Mouse (Mus musculus) MEL (cell line): Measurements from ENCODE around the gene Trpv4. TPM values are rescaled to one million over a fixed set of nuclear protein-coding genes. Genes with fewer than 3 reads are reported as not detected.

ENCODE experiments used
- DNase-seq: peaks from one replicate; pipeline ENCODE4 v3.0.0; 2011; ENCODE audit warnings: low read depth, low spot score
- H3K27ac ChIP-seq: 2 replicates; pipeline ENCODE4 v1.5.1; 2012; ENCODE audit warnings: low read depth, mild to moderate bottlenecking, control low read depth, low read length, moderate library complexity; ENCODE audit not compliant: control insufficient read depth
- H3K27me3 ChIP-seq, 2 experiments: fragments of 150-350 bp in 1 of 2; sonication (generic) in 1 of 2; 2 replicates each; pipeline ENCODE4 v1.6.1; 2012; ENCODE audit warnings: low read length in 2 of 2, mild to moderate bottlenecking in 2 of 2, improper control_type of control experiment in 1 of 2, moderate library complexity in 1 of 2; ENCODE audit not compliant: insufficient read depth in 2 of 2, control insufficient read depth in 1 of 2
- H3K36me3 ChIP-seq, 2 experiments: 2 replicates each; pipeline ENCODE4 v1.6.1; 2012 to 2014; ENCODE audit warnings: low read length in 2 of 2, improper control_type of control experiment in 1 of 2, inconsistent platforms in 1 of 2, mild to moderate bottlenecking in 1 of 2; ENCODE audit not compliant: insufficient read depth in 2 of 2, control insufficient read depth in 1 of 2
- H3K4me1 ChIP-seq, 2 experiments: fragments of 150-350 bp in 1 of 2; sonication (generic) in 1 of 2; 2 replicates each; pipeline ENCODE4 v1.6.1; 2012; ENCODE audit warnings: low read length in 2 of 2, improper control_type of control experiment in 1 of 2, mild to moderate bottlenecking in 1 of 2; ENCODE audit not compliant: insufficient read depth in 2 of 2, control insufficient read depth in 1 of 2
- H3K4me3 ChIP-seq, 2 experiments: fragments of 150-350 bp in 1 of 2; sonication (generic) in 1 of 2; 2 replicates each; pipeline ENCODE4 v1.5.1; 2012; ENCODE audit warnings: low read depth in 2 of 2, low read length in 2 of 2, mild to moderate bottlenecking in 2 of 2, moderate library complexity in 2 of 2, control low read depth in 1 of 2, improper control_type of control experiment in 1 of 2; ENCODE audit not compliant: control insufficient read depth in 1 of 2, insufficient read depth in 1 of 2
- H3K79me2 ChIP-seq: 2 replicates; pipeline ENCODE4 v1.6.1; 2012; ENCODE audit warnings: mild to moderate bottlenecking, low read length, moderate library complexity; ENCODE audit not compliant: control insufficient read depth, poor library complexity, insufficient read depth
- H3K9ac ChIP-seq: 2 replicates; pipeline ENCODE4 v1.6.1; 2012; ENCODE audit warnings: low read depth, mild to moderate bottlenecking, control low read depth, low read length, moderate library complexity; ENCODE audit not compliant: control insufficient read depth, poor library complexity, severe bottlenecking
- H3K9me3 ChIP-seq: fragments of 150-350 bp; sonication (generic); replicated peaks from 2 replicates; pipeline ENCODE4 v1.6.1; 2012; ENCODE audit warnings: mild to moderate bottlenecking, low read length, improper control_type of control experiment, moderate library complexity; ENCODE audit not compliant: insufficient read depth
- BHLHE40 ChIP-seq: IDR thresholded peaks from 2 replicates; pipeline ENCODE4 v1.6.1; 2012; ENCODE audit warnings: low read depth, mild to moderate bottlenecking, inconsistent platforms, low read length, improper control_type of control experiment, borderline replicate concordance
- CHD1 ChIP-seq: IDR thresholded peaks from 2 replicates; pipeline ENCODE4 v1.6.1; 2012; ENCODE audit warnings: low read depth, mild to moderate bottlenecking, inconsistent platforms, low read length, improper control_type of control experiment
- CHD2 ChIP-seq: IDR thresholded peaks from 2 replicates; pipeline ENCODE4 v1.6.1; 2011; ENCODE audit warnings: low read length, improper control_type of control experiment
- CTCF ChIP-seq, 3 experiments: IDR thresholded peaks in 2 of 3; conservative IDR thresholded peaks in 1 of 3; 2 replicates each; pipeline ENCODE4 v1.5.1; 2011 to 2012; ENCODE audit warnings: low read length in 3 of 3, low read depth in 2 of 3, mild to moderate bottlenecking in 2 of 3, improper control_type of control experiment in 1 of 3, inconsistent platforms in 1 of 3, mixed read lengths in 1 of 3, moderate library complexity in 1 of 3; ENCODE audit not compliant: control insufficient read depth in 1 of 3, insufficient read depth in 1 of 3, poor library complexity in 1 of 3, severe bottlenecking in 1 of 3
- E2F4 ChIP-seq: IDR thresholded peaks from 2 replicates; pipeline ENCODE4 v1.6.1; 2011; ENCODE audit warnings: low read depth, low read length, improper control_type of control experiment, borderline replicate concordance
- ELF1 ChIP-seq: IDR thresholded peaks from 2 replicates; pipeline ENCODE4 v1.6.1; 2014; ENCODE audit warnings: low read depth, mild to moderate bottlenecking, inconsistent platforms, low read length, improper control_type of control experiment, moderate library complexity
- EP300 ChIP-seq, 2 experiments: IDR thresholded peaks; 2 replicates each; pipeline ENCODE4 v1.6.1; 2011; ENCODE audit warnings: improper control_type of control experiment in 2 of 2, low read length in 2 of 2, low read depth in 1 of 2, mild to moderate bottlenecking in 1 of 2
- ETS1 ChIP-seq: IDR thresholded peaks from 2 replicates; pipeline ENCODE4 v1.6.1; 2012; ENCODE audit warnings: low read depth, mild to moderate bottlenecking, inconsistent platforms, low read length, improper control_type of control experiment, moderate library complexity
- GABPA ChIP-seq: IDR thresholded peaks from 2 replicates; pipeline ENCODE4 v1.6.1; 2012; ENCODE audit warnings: low read depth, mild to moderate bottlenecking, inconsistent platforms, low read length, improper control_type of control experiment, moderate library complexity
- HCFC1 ChIP-seq: IDR thresholded peaks from 2 replicates; pipeline ENCODE4 v1.6.1; 2012; ENCODE audit warnings: low read depth, mild to moderate bottlenecking, inconsistent platforms, low read length, improper control_type of control experiment, moderate library complexity
- JUND ChIP-seq: IDR thresholded peaks from 2 replicates; pipeline ENCODE4 v1.6.1; 2011; ENCODE audit warnings: low read depth, mild to moderate bottlenecking, improper control_type of control experiment, low read length
- KAT2A ChIP-seq: conservative IDR thresholded peaks from 2 replicates; pipeline ENCODE4 v1.6.1; 2012; ENCODE audit warnings: low read depth, low read length, improper control_type of control experiment, inconsistent platforms
- MAFK ChIP-seq: IDR thresholded peaks from 2 replicates; pipeline ENCODE4 v1.6.1; 2011; ENCODE audit warnings: low read depth, mild to moderate bottlenecking, low read length, improper control_type of control experiment, borderline replicate concordance
- MAX ChIP-seq: IDR thresholded peaks from 2 replicates; pipeline ENCODE4 v1.6.1; 2011; ENCODE audit warnings: low read length, improper control_type of control experiment
- MAZ ChIP-seq: IDR thresholded peaks from 2 replicates; pipeline ENCODE4 v1.6.1; 2012; ENCODE audit warnings: low read depth, mild to moderate bottlenecking, inconsistent platforms, low read length, improper control_type of control experiment
- MEF2A ChIP-seq: IDR thresholded peaks from 2 replicates; pipeline ENCODE4 v1.6.1; 2014; ENCODE audit warnings: low read depth, mild to moderate bottlenecking, inconsistent platforms, low read length, improper control_type of control experiment; ENCODE audit not compliant: poor library complexity, insufficient replicate concordance, severe bottlenecking; ENCODE audit errors: extremely low read depth
- MXI1 ChIP-seq: IDR thresholded peaks from 2 replicates; pipeline ENCODE4 v1.6.1; 2011; ENCODE audit warnings: mild to moderate bottlenecking, low read depth, low read length, improper control_type of control experiment
- MYB ChIP-seq: IDR thresholded peaks from 2 replicates; pipeline ENCODE4 v1.6.1; 2011; ENCODE audit warnings: mild to moderate bottlenecking, low read depth, low read length, improper control_type of control experiment
- NRF1 ChIP-seq: IDR thresholded peaks from 2 replicates; pipeline ENCODE4 v1.6.1; 2014; ENCODE audit warnings: low read depth, mild to moderate bottlenecking, inconsistent platforms, low read length, improper control_type of control experiment, moderate library complexity; ENCODE audit not compliant: poor library complexity, insufficient read depth, severe bottlenecking
- POLR2A ChIP-seq, 2 experiments: IDR thresholded peaks; 2 replicates each; pipeline ENCODE4 v1.6.1; 2011 to 2012; ENCODE audit warnings: low read length in 2 of 2, mild to moderate bottlenecking in 2 of 2, control low read depth in 1 of 2, improper control_type of control experiment in 1 of 2, low read depth in 1 of 2, moderate library complexity in 1 of 2; ENCODE audit not compliant: control insufficient read depth in 1 of 2, insufficient read depth in 1 of 2, poor library complexity in 1 of 2
- POLR2AphosphoS2 ChIP-seq: IDR thresholded peaks from 2 replicates; pipeline ENCODE4 v1.6.1; 2011; ENCODE audit warnings: low read length, improper control_type of control experiment
- POLR2AphosphoS5 ChIP-seq: IDR thresholded peaks from 2 replicates; pipeline ENCODE4 v1.6.1; 2012; ENCODE audit warnings: low read depth, borderline replicate concordance, mild to moderate bottlenecking, inconsistent platforms, low read length, moderate library complexity, mixed read lengths
- RAD21 ChIP-seq: IDR thresholded peaks from 2 replicates; pipeline ENCODE4 v1.6.1; 2011; ENCODE audit warnings: mild to moderate bottlenecking, low read depth, low read length, improper control_type of control experiment
- RCOR1 ChIP-seq: IDR thresholded peaks from 2 replicates; pipeline ENCODE4 v1.6.1; 2012; ENCODE audit warnings: low read depth, mild to moderate bottlenecking, inconsistent platforms, low read length, improper control_type of control experiment
- SIN3A ChIP-seq: IDR thresholded peaks from 2 replicates; pipeline ENCODE4 v1.6.1; 2012; ENCODE audit warnings: low read length, improper control_type of control experiment, inconsistent platforms
- SMC3 ChIP-seq: IDR thresholded peaks from 2 replicates; pipeline ENCODE4 v1.6.1; 2011; ENCODE audit warnings: low read depth, low read length, improper control_type of control experiment
- TAL1 ChIP-seq: IDR thresholded peaks from 2 replicates; pipeline ENCODE4 v1.6.1; 2012; ENCODE audit warnings: mild to moderate bottlenecking, inconsistent platforms, low read length, moderate library complexity, mixed read lengths
- TBP ChIP-seq: IDR thresholded peaks from 2 replicates; pipeline ENCODE4 v1.8.0; 2011; ENCODE audit warnings: low read depth, low read length, improper control_type of control experiment
- TCF12 ChIP-seq: IDR thresholded peaks from 2 replicates; pipeline ENCODE4 v1.6.1; 2014; ENCODE audit warnings: low read depth, mild to moderate bottlenecking, inconsistent platforms, low read length, improper control_type of control experiment, moderate library complexity
- UBTF ChIP-seq: IDR thresholded peaks from 2 replicates; pipeline ENCODE4 v1.6.1; 2012; ENCODE audit warnings: low read depth, mild to moderate bottlenecking, inconsistent platforms, low read length, improper control_type of control experiment, moderate library complexity, borderline replicate concordance; ENCODE audit not compliant: insufficient read depth
- USF1 ChIP-seq: IDR thresholded peaks from 2 replicates; pipeline ENCODE4 v1.6.1; 2014; ENCODE audit warnings: low read depth, mild to moderate bottlenecking, inconsistent platforms, low read length, improper control_type of control experiment, moderate library complexity
- USF2 ChIP-seq, 2 experiments: IDR thresholded peaks; 2 replicates each; pipeline ENCODE4 v1.6.1; 2011 to 2012; ENCODE audit warnings: improper control_type of control experiment in 2 of 2, low read length in 2 of 2, borderline replicate concordance in 1 of 2, inconsistent platforms in 1 of 2, low read depth in 1 of 2, mild to moderate bottlenecking in 1 of 2; ENCODE audit not compliant: insufficient read depth in 1 of 2
- ZC3H11A ChIP-seq: IDR thresholded peaks from 2 replicates; pipeline ENCODE4 v1.6.1; 2012; ENCODE audit warnings: low read depth, mild to moderate bottlenecking, inconsistent platforms, low read length, improper control_type of control experiment
- ZKSCAN1 ChIP-seq: IDR thresholded peaks from 2 replicates; pipeline ENCODE4 v1.6.1; 2012; ENCODE audit warnings: low read depth, mild to moderate bottlenecking, inconsistent platforms, low read length, improper control_type of control experiment, moderate library complexity
- ZMIZ1 ChIP-seq: IDR thresholded peaks from 2 replicates; pipeline ENCODE4 v1.6.1; 2012; ENCODE audit warnings: low read depth, mild to moderate bottlenecking, inconsistent platforms, low read length, improper control_type of control experiment, moderate library complexity
- ZNF384 ChIP-seq: IDR thresholded peaks from 2 replicates; pipeline ENCODE4 v1.6.1; 2012; ENCODE audit warnings: low read depth, mild to moderate bottlenecking, inconsistent platforms, low read length, improper control_type of control experiment
- polyA plus RNA-seq, 2 experiments: library from polyadenylated mRNA; stranded (reverse) in 1 of 2; unstranded in 1 of 2; fragments of >175 nt in 1 of 2; fragments of >200 nt in 1 of 2; gene quantifications; 2 replicates each; pipeline versions ENCODE4 v1.2.1 to v1.2.4; 2012; ENCODE audit warnings: low replicate concordance in 2 of 2, low read depth in 1 of 2; ENCODE audit not compliant: insufficient read length in 2 of 2, insufficient read depth in 1 of 2, missing spikeins in 1 of 2
- total RNA-seq: library from RNA; depleted of rRNA; stranded (reverse); fragments of 300-350 nt; gene quantifications from 2 replicates; pipeline ENCODE4 v1.2.3, GENCODE M21; 2012

Trpv4 gene
- total and polyA plus RNA-seq, 3 experiments, result 0.29 TPM; not detected in 2

- peaks cover 0 to 3% of the 10 kb centered on the region in 2 experiments; a peak in 2 of 4 replicates for H3K36me3 ChIP-seq
- peak overlapping the region; percentile 42 to 56 for H3K4me3 ChIP-seq
- H3K27me3 ChIP-seq, result no peaks in the 10 kb centered on the region
- no peaks in the 10 kb centered on the region for H3K9me3 ChIP-seq
- no peaks in the 10 kb centered on the region for H3K79me2 ChIP-seq
- DNase-seq, result peak; percentile 84
- peak overlapping the region; percentile 70 for H3K9ac ChIP-seq
- H3K27ac ChIP-seq, result peak overlapping the region; percentile 74
- H3K4me1 ChIP-seq, result peaks cover 0 to 8% of the 10 kb centered on the region in 2 experiments; a peak in 1 of 4 replicates
- TF ChIP-seq CHD2, result no peak
- TF ChIP-seq CTCF (IDR thresholded peaks at IDR 0.05 in 2 of 3, conservative IDR thresholded peaks at IDR 0.05 in 1 of 3; ENCODE audit: control insufficient read depth in 1 of 3, insufficient read depth in 1 of 3, low read depth in 2 of 3, low read length in 3 of 3, poor library complexity in 1 of 3, severe bottlenecking in 1 of 3), result no peak
- peak; percentile 99 for TF ChIP-seq CHD1
- TF ChIP-seq ELF1, result no peak
- no peak for TF ChIP-seq POLR2AphosphoS5
- TF ChIP-seq SIN3A, result peak; percentile 71
- TF ChIP-seq TCF12, result no peak
- TF ChIP-seq TAL1, result no peak
- TF ChIP-seq USF1, result no peak
- TF ChIP-seq GABPA, result no peak
- peak; percentile 35; the same call in 1 of the 2 replicates for TF ChIP-seq TBP
- no peak for TF ChIP-seq MYB
- TF ChIP-seq E2F4, result no peak
- no peak for TF ChIP-seq SMC3
- TF ChIP-seq ETS1, result no peak
- TF ChIP-seq UBTF, result no peak
- TF ChIP-seq USF2 (IDR thresholded peaks at IDR 0.05; ENCODE audit: borderline replicate concordance in 1 of 2, insufficient read depth in 1 of 2, low read depth in 1 of 2, low read length in 2 of 2), result no peak
- no peak for TF ChIP-seq RCOR1
- TF ChIP-seq ZC3H11A, result no peak
- TF ChIP-seq MAX, result peak; percentile 60
- TF ChIP-seq MEF2A, result no peak
- TF ChIP-seq JUND, result no peak
- no peak for TF ChIP-seq ZMIZ1
- no peak for TF ChIP-seq ZNF384
- TF ChIP-seq POLR2AphosphoS2, result no peak
- no peak for TF ChIP-seq MAZ
- TF ChIP-seq BHLHE40, result peak; percentile 7; the same call in 1 of the 2 replicates
- peak; percentile 72 for TF ChIP-seq NRF1
- TF ChIP-seq RAD21, result no peak
- TF ChIP-seq KAT2A, result no peak
- no peak; the same call in 1 of the 2 replicates for TF ChIP-seq MXI1
- TF ChIP-seq EP300 (IDR thresholded peaks at IDR 0.05; ENCODE audit: low read depth in 1 of 2, low read length in 2 of 2), result no peak
- TF ChIP-seq HCFC1, result no peak; the same call in 1 of the 2 replicates
- peak in 1 of 2 experiments; percentile 58; a peak in 2 of 4 replicates for TF ChIP-seq POLR2A (IDR thresholded peaks at IDR 0.05; ENCODE audit: control insufficient read depth in 1 of 2, insufficient read depth in 1 of 2, low read depth in 1 of 2, low read length in 2 of 2, poor library complexity in 1 of 2)
- TF ChIP-seq MAFK, result no peak
- TF ChIP-seq ZKSCAN1, result no peak
These were observed 10.8 kb downstream of the Trpv4 start for GRCm38 (mm10) chr5:114647211-114647974.
